Mouse (Mus musculus) heart, adult 2 months (tissue): ENCODE data around the gene Agbl4. TPM values are rescaled to one million over a fixed set of nuclear protein-coding genes. Genes with fewer than 3 reads are reported as not detected.

Source experiments
- DNase-seq, 2 experiments: peaks; one replicate each; pipeline ENCODE4 v3.0.0; 2021
- H3K27ac ChIP-seq: fragments of 200-600 bp; 2 replicates; pipeline ENCODE4 v1.8.1; 2022
- H3K27me3 ChIP-seq: fragments of 200-500 bp; 2 replicates; pipeline ENCODE4 v1.6.1; 2012; ENCODE audit warnings: mild to moderate bottlenecking, low read length, inconsistent platforms, mixed read lengths; ENCODE audit not compliant: control insufficient read depth, insufficient read depth
- H3K36me3 ChIP-seq: fragments of 200-500 bp; 2 replicates; pipeline ENCODE4 v1.6.1; 2012; ENCODE audit warnings: low read length, inconsistent platforms; ENCODE audit not compliant: control insufficient read depth, insufficient read depth
- H3K4me1 ChIP-seq: fragments of 200-500 bp; 2 replicates; pipeline ENCODE4 v1.6.1; 2011; ENCODE audit warnings: low read length; ENCODE audit not compliant: control insufficient read depth, insufficient read depth
- H3K4me3 ChIP-seq: fragments of 200-600 bp; 2 replicates; pipeline ENCODE4 v1.8.1; 2022
- H3K79me2 ChIP-seq: fragments of 200-500 bp; replicated peaks from 2 replicates; pipeline ENCODE4 v1.6.1; 2012; ENCODE audit warnings: mild to moderate bottlenecking, inconsistent platforms, low read length, moderate library complexity, mixed read lengths; ENCODE audit not compliant: control insufficient read depth, insufficient read depth
- H3K9ac ChIP-seq: fragments of 200-500 bp; 2 replicates; pipeline ENCODE4 v1.6.1; 2012; ENCODE audit warnings: low read depth, mild to moderate bottlenecking, control low read depth, inconsistent platforms, low read length, mixed read lengths
- CTCF ChIP-seq: fragments of 200-600 bp; IDR thresholded peaks from 2 replicates; pipeline ENCODE4 v1.8.1; 2022; ENCODE audit warnings: antibody characterized with exemption, mild to moderate bottlenecking, moderate library complexity
- EP300 ChIP-seq: fragments of 200-500 bp; IDR thresholded peaks from 2 replicates; pipeline ENCODE4 v1.6.1; 2011; ENCODE audit warnings: low read depth, low read length, control low read depth; ENCODE audit not compliant: insufficient read depth
- POLR2A ChIP-seq: fragments of 200-500 bp; IDR thresholded peaks from 2 replicates; pipeline ENCODE4 v1.6.1; 2011; ENCODE audit warnings: mild to moderate bottlenecking, low read depth, low read length, control low read depth; ENCODE audit not compliant: insufficient read depth
- WGBS: fragments of 180-500 bp; shearing (Covaris S2); methylation state at CpG from one replicate; pipeline ENCODE4 v1.1.7; 2018; 5-methylcytosine and 5-hydroxymethylcytosine counted together
- intact Hi-C: fragments of 180-260 bp; cut with DNase I; formaldehyde crosslinking; loops from one replicate; pipeline ENCODE4 v1.15.1; 2025
- polyA plus RNA-seq: library from polyadenylated mRNA; depleted of rRNA; stranded (reverse); fragments of >200 nt; gene quantifications from 2 replicates; pipeline ENCODE4 v1.2.3, GENCODE M21; 2012; rRNA removed
- total RNA-seq, 2 experiments: library from RNA; stranded (reverse); gene quantifications; 2 replicates each; pipeline ENCODE4 v1.2.3; 2021

Agbl4 gene
- total and polyA plus RNA-seq, 3 experiments: 0.08 to 0.39 (median 0.30) TPM

GRCm38 (mm10) chr4:111691057-111691543 lies 1293.6 kb downstream of the Agbl4 start:
- Histone ChIP-seq H3K27ac (no peak overlapping the region), H3K4me1 (peaks cover 2% of the 10 kb centered on the region; the same call in 1 of the 2 replicates), H3K27me3 (no peaks in the 10 kb centered on the region), H3K79me2 (no peaks in the 10 kb centered on the region), H3K4me3 (no peak overlapping the region), H3K36me3 (no peaks in the 10 kb centered on the region), H3K9ac (no peak overlapping the region)
- intact Hi-C loops: no loop called here
- 63% methylated on average over 5 of the region's 5 CpGs for WGBS
- TF ChIP-seq POLR2A: no peak
- no peak for TF ChIP-seq CTCF
- no peak for TF ChIP-seq EP300
- no peak for DNase-seq

- no peaks in the 10 kb centered on the region for H3K27me3 ChIP-seq
- H3K4me3 ChIP-seq: no peak overlapping the region
- no peak for DNase-seq
- no peaks in the 10 kb centered on the region for H3K4me1 ChIP-seq
- TF ChIP-seq POLR2A: no peak
- no peak for TF ChIP-seq EP300
- no peak for TF ChIP-seq CTCF
- no peak overlapping the region for H3K9ac ChIP-seq
- intact Hi-C loops: no loop called here
- WGBS: 39% methylated on average over 1 of the region's 1 CpGs
- no peak overlapping the region for H3K27ac ChIP-seq
- H3K79me2 ChIP-seq: no peaks in the 10 kb centered on the region
- no peaks in the 10 kb centered on the region for H3K36me3 ChIP-seq
Measured at GRCm38 (mm10) chr4:111701381-111701780, 1303.9 kb downstream of the Agbl4 start.

GRCm38 (mm10) chr4:111704126-111704525 lies 1306.7 kb downstream of the Agbl4 start:
- no peak overlapping the region for H3K4me3 ChIP-seq
- H3K27ac ChIP-seq: no peak overlapping the region
- H3K36me3 ChIP-seq: no peaks in the 10 kb centered on the region
- no peak overlapping the region for H3K9ac ChIP-seq
- H3K79me2 ChIP-seq: no peaks in the 10 kb centered on the region
- intact Hi-C loops: no loop called here
- no peaks in the 10 kb centered on the region for H3K27me3 ChIP-seq
- WGBS: 93% methylated on average over 2 of the region's 2 CpGs
- H3K4me1 ChIP-seq: no peaks in the 10 kb centered on the region
- no peak for TF ChIP-seq CTCF
- no peak for TF ChIP-seq POLR2A
- no peak for TF ChIP-seq EP300
- no peak for DNase-seq

- WGBS: 72% methylated on average over 3 of the region's 3 CpGs
- Histone ChIP-seq H3K9ac (no peak overlapping the region), H3K4me3 (no peak overlapping the region), H3K36me3 (no peaks in the 10 kb centered on the region), H3K79me2 (no peaks in the 10 kb centered on the region), H3K27ac (no peak overlapping the region), H3K27me3 (no peaks in the 10 kb centered on the region), H3K4me1 (no peaks in the 10 kb centered on the region)
- TF ChIP-seq POLR2A (no peak), CTCF (no peak), EP300 (no peak)
- intact Hi-C loops: no loop called here
- DNase-seq: no peak
Measured at GRCm38 (mm10) chr4:111704975-111705374, 1307.5 kb downstream of the Agbl4 start.

Other genes with a start within 250 kb of the Agbl4 start
- under 1 TPM; 0.09 to 0.13 TPM for gene Elavl4, start 45.8 kb upstream of the Agbl4 start, total RNA-seq
- 0.09 and 0.12 TPM in 2 replicates for gene Elavl4, start 45.8 kb upstream of the Agbl4 start, polyA plus RNA-seq